17 mouse cellular contexts compared by ENCODE assay signal in the genomic region with DNA sequence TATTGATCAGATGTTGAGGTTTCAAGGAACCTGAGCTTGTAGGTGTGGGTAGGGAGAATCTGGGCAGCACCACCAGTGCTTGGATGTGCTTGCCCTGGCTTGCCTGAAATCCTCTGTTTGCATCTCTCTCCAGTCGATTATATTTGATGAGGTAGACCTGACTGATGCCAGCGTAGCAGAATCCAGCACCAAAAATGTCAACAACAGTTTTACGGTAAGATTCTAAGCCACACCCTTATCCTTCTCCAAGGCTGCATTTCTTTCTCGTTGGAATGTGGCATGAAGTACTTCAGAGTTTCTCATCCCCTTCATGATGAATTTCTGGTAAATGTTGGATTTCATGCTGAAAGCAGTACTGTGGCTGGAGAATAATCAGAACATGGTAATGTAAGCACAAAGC. TPM values are rescaled to one million over a fixed set of nuclear protein-coding genes. Genes with fewer than 3 reads are reported as not detected.
DNase-seq lines count a peak whose midpoint lies in the region; ATAC-seq and TF ChIP-seq lines count a peak whose summit lies in the region.
"Had no signal": no experiment of that assay in that cellular context is flagged by ENCODE, and none has a peak within 500 bp of the region (broad histone marks: within the 10 kb centered on the region; RNA-seq: fewer than 3 reads in every experiment).

No protein-coding gene starts in this region.

- H3K4me1 ChIP-seq in heart, embryonic 12.5 days (replicated peaks), result peaks cover 50% of the 10 kb centered on the region
- peaks cover 14% of the 10 kb centered on the region for H3K4me1 ChIP-seq in forebrain, embryonic 16.5 days (replicated peaks; ENCODE audit: control insufficient read depth, insufficient read depth, low read length)

- DNase-seq in heart, postnatal 4 days, result no peak
- no peak for DNase-seq in layer of hippocampus, adult 2 months (ENCODE audit: low spot score in 2 of 2)
- no peak for DNase-seq in layer of hippocampus, postnatal 14 days (ENCODE audit: low spot score in 2 of 2)
- DNase-seq in 3T3-L1 (ENCODE audit: low read depth, low spot score) (peak; percentile 12), ZHBTc4 (ENCODE audit: low read depth, low spot score) (peak; percentile 16)
- DNase-seq in ovary, postnatal 14 days (ENCODE audit: low spot score), result no peak
- DNase-seq: cerebellum, adult 9-10 months; gastrocnemius, postnatal 25 days; thymus, postnatal 14 days had no signal

- ATAC-seq in heart, embryonic 12.5 days (ENCODE audit: insufficient number of reproducible peaks, low FRiP score), result no peak
- ATAC-seq in forebrain, embryonic 16.5 days, result no peak
- ATAC-seq: intestine, postnatal 0 days had no signal

- H3K27ac ChIP-seq in heart, embryonic 12.5 days (ENCODE audit: poor library complexity, severe bottlenecking), result peak overlapping the region; percentile 90
- H3K27ac ChIP-seq in layer of hippocampus, adult 2 months, result peak overlapping the region; percentile 83; the same call in 1 of the 2 replicates
- H3K27ac ChIP-seq in forebrain, embryonic 16.5 days (ENCODE audit: low read length), result no peak overlapping the region
- H3K27ac ChIP-seq: hindbrain, embryonic 14.5 days; left cerebral cortex, adult 2 months; limb, embryonic 12.5 days; midbrain, embryonic 12.5 days had no signal

- TF ChIP-seq CTCF in layer of hippocampus, adult 2 months (conservative IDR thresholded peaks at IDR 0.05), result no peak

- no peaks in the 10 kb centered on the region for H3K9me3 ChIP-seq in heart, embryonic 12.5 days (replicated peaks)
- H3K9me3 ChIP-seq in forebrain, embryonic 16.5 days (ENCODE audit: control insufficient read depth, low read length), result no peaks in the 10 kb centered on the region
- H3K9me3 ChIP-seq: limb, embryonic 12.5 days; midbrain, embryonic 12.5 days had no signal

- H3K4me2 ChIP-seq in heart, embryonic 12.5 days, result no peak overlapping the region
- no peak overlapping the region for H3K4me2 ChIP-seq in forebrain, embryonic 16.5 days (ENCODE audit: low read length)
- H3K4me2 ChIP-seq: hindbrain, embryonic 14.5 days; limb, embryonic 12.5 days; midbrain, embryonic 12.5 days had no signal

- WGBS in heart, embryonic 12.5 days, result 50% methylated on average over 4 of the region's 4 CpGs
- 76% methylated on average over 4 of the region's 4 CpGs for WGBS in forebrain, embryonic 16.5 days

- no peak overlapping the region for H3K9ac ChIP-seq in heart, embryonic 12.5 days
- no peak overlapping the region for H3K9ac ChIP-seq in forebrain, embryonic 16.5 days (replicated peaks; ENCODE audit: low read depth, low read length)
- H3K9ac ChIP-seq: hindbrain, embryonic 14.5 days; limb, embryonic 12.5 days; midbrain, embryonic 12.5 days had no signal

- no peak overlapping the region for H3K4me3 ChIP-seq in heart, embryonic 12.5 days
- no peak overlapping the region for H3K4me3 ChIP-seq in layer of hippocampus, adult 2 months
- H3K4me3 ChIP-seq in forebrain, embryonic 16.5 days (replicated peaks; ENCODE audit: low read length), result no peak overlapping the region
- H3K4me3 ChIP-seq: erythroblast, embryonic 14.5 days; left cerebral cortex, adult 2 months; limb, embryonic 12.5 days; midbrain, embryonic 12.5 days had no signal

- no peaks in the 10 kb centered on the region for H3K27me3 ChIP-seq in heart, embryonic 12.5 days (replicated peaks)
- no peaks in the 10 kb centered on the region for H3K27me3 ChIP-seq in forebrain, embryonic 16.5 days (replicated peaks; ENCODE audit: control insufficient read depth, insufficient read depth, low read length)
- H3K27me3 ChIP-seq: limb, embryonic 12.5 days; midbrain, embryonic 12.5 days had no signal

- H3K36me3 ChIP-seq in heart, embryonic 12.5 days, result peaks cover 25% of the 10 kb centered on the region
- no peaks in the 10 kb centered on the region for H3K36me3 ChIP-seq in forebrain, embryonic 16.5 days (ENCODE audit: control insufficient read depth, insufficient read depth)

RNA-seq across cellular contexts. Expression of gene Dgkd, which starts 28.6 kb away (rescaled TPM):
- polyA plus RNA-seq in heart, embryonic 12.5 days (2016; fragmentation: Nextera tagmentation; extraction: Ambion mirVana), result 24.1 TPM in 2 replicates
- total RNA-seq in heart, postnatal 4 days (2021), result 10 to 100 TPM; 53.4 to 55.2 TPM
- 100 to 1,000 TPM; 103 to 117 TPM for total RNA-seq in layer of hippocampus, adult 2 months (2021)
- 100 to 1,000 TPM; 124 to 137 TPM for total RNA-seq in layer of hippocampus, postnatal 14 days (2021)
- polyA plus RNA-seq in forebrain, embryonic 16.5 days (2015; fragmentation: Nextera tagmentation; extraction: Ambion mirVana), result 57.7 TPM in 2 replicates

Comparison
In these comparisons a context has a peak if more than half of its experiments do, and no peak if none do; other contexts are left out.
1. DNase-seq: peak in 3T3-L1 (single experiment) and ZHBTc4 (single experiment); none in heart, postnatal 4 days (single experiment), layer of hippocampus, adult 2 months (0 of 2), layer of hippocampus, postnatal 14 days (0 of 2) and ovary, postnatal 14 days (single experiment).